Mouse (Mus musculus) cerebellum, adult 2 months (tissue): Measurements from ENCODE around the gene Wwox.

Experiments used
- CTCF ChIP-seq: fragments of 200-500 bp; IDR thresholded peaks from 2 replicates; pipeline ENCODE4 v1.5.1; 2011; ENCODE audit warnings: low read depth, mild to moderate bottlenecking, control low read depth, low read length, moderate library complexity, borderline replicate concordance; ENCODE audit not compliant: insufficient read depth
- POLR2A ChIP-seq: fragments of 200-500 bp; IDR thresholded peaks from 2 replicates; pipeline ENCODE4 v1.6.1; 2011; ENCODE audit warnings: low read length, control low read depth, borderline replicate concordance; ENCODE audit not compliant: insufficient read depth

- no peak for TF ChIP-seq CTCF
- no peak for TF ChIP-seq POLR2A
These were observed 375.6 kb downstream of the Wwox start for GRCm38 (mm10) chr8:114814769-114815736.
